Mouse (Mus musculus) limb, embryonic 10.5 days (tissue): Measurements from ENCODE around the gene Unk. TPM values are rescaled to one million over a fixed set of nuclear protein-coding genes. Genes with fewer than 3 reads are reported as not detected.
A peak's percentile ranks its signal among the peaks of the same experiment; 100 is the strongest.
"Not testable (repeated sequence)": the region's sequence is repeated elsewhere in the genome, so short reads cannot be mapped to it uniquely, and the experiment has no call there.

Experiments used
- DNase-seq: peaks from one replicate; pipeline ENCODE4 v3.0.0-alpha.2; 2017; ENCODE audit warnings: low spot score
- H3K27ac ChIP-seq: fragments of 300-500 bp; sonication (generic); 2 replicates; pipeline ENCODE4 v1.5.1; 2016; ENCODE audit warnings: mild to moderate bottlenecking
- H3K27me3 ChIP-seq: fragments of 300-500 bp; sonication (generic); 2 replicates; pipeline ENCODE4 v1.6.1; 2016; ENCODE audit warnings: low read depth, mild to moderate bottlenecking; ENCODE audit not compliant: poor library complexity, severe bottlenecking
- H3K36me3 ChIP-seq: fragments of 300-500 bp; sonication (generic); 2 replicates; pipeline ENCODE4 v1.6.1; 2016; ENCODE audit warnings: mild to moderate bottlenecking, moderate library complexity
- H3K4me1 ChIP-seq: fragments of 300-500 bp; sonication (generic); 2 replicates; pipeline ENCODE4 v1.6.1; 2016
- H3K4me3 ChIP-seq: fragments of 300-500 bp; sonication (generic); 2 replicates; pipeline ENCODE4 v1.5.1; 2016; ENCODE audit warnings: mild to moderate bottlenecking, moderate library complexity
- H3K9me3 ChIP-seq: fragments of 300-500 bp; sonication (generic); replicated peaks from 2 replicates; pipeline ENCODE4 v1.6.1; 2016; ENCODE audit warnings: mild to moderate bottlenecking
- WGBS: fragments of 180-500 bp; shearing (Covaris S2); methylation state at CpG from one replicate; pipeline ENCODE4 v1.1.7; 2016; 5-methylcytosine and 5-hydroxymethylcytosine counted together
- polyA plus RNA-seq: library from polyadenylated mRNA; unstranded; fragments of >200 nt; fragmentation: Nextera tagmentation; extraction: Ambion mirVana; gene quantifications from 2 replicates; pipeline ENCODE4 v1.2.1, GENCODE M21; 2016

The Unk gene
- polyA plus RNA-seq, 1 experiment from 2014 or later, result 53.2 TPM

DNA sequence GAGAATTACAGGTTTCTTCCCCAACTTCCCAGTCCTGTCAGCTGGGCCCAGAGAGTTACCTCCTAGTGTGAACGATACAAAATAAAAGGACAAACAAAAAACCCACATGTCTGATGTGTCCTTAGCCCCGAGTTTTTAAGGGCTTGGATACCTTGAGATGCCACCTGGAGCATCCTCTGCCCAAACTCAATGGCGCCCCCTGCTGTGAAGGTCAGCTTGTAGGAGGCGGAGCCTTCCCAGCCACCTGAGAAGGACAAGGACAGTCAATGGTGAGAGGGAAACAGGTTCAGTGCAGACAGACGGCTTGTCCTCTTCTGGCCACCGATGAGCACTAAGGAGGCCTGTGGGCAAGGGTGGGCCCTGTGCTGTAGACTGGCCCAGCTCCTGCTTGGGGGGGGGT, 51.0 kb downstream of the Unk start:
- Histone ChIP-seq H3K9me3 (no peaks in the 10 kb centered on the region), H3K4me1 (peaks cover 49% of the 10 kb centered on the region), H3K4me3 (no peak overlapping the region), H3K27me3 (no peaks in the 10 kb centered on the region), H3K27ac (no peak overlapping the region), H3K36me3 (peaks cover 60% of the 10 kb centered on the region)
- DNase-seq, result no peak
- WGBS, result 73% methylated on average over 6 of the region's 6 CpGs

DNA sequence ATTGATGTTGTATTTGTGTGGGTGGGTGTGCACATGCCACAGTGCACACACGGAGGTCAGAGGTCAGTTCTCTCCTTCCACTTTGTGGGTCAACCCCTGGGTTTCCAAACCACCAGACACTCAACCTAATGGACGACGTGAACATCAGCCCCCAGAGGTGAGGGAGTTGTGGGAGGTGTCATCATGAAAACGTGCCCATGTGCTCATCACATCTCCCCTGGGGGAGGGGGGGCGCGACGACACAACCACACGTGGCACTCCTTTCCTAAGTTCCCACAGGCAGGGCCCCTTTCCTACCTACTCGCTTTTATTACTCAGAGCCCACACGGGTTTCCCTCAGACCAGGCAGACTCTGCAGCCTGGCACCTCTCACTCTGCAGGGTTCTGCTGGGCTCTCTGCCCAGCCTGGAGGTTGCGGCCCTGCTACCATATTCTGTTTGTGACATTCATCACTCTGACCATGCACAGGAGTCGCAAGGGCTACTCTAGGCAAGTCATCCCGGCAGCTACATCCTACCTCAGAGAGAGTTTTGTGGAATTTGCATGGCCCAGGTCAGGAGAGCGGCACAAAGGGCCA, 53.1 kb downstream of the Unk start:
- Histone ChIP-seq H3K27me3 (no peaks in the 10 kb centered on the region), H3K4me3 (no peak overlapping the region), H3K4me1 (peaks cover 41% of the 10 kb centered on the region), H3K36me3 (peaks cover 60% of the 10 kb centered on the region), H3K9me3 (no peaks in the 10 kb centered on the region), H3K27ac (no peak overlapping the region)
- no peak for DNase-seq
- WGBS, result 93% methylated on average over 14 of the region's 14 CpGs

DNA sequence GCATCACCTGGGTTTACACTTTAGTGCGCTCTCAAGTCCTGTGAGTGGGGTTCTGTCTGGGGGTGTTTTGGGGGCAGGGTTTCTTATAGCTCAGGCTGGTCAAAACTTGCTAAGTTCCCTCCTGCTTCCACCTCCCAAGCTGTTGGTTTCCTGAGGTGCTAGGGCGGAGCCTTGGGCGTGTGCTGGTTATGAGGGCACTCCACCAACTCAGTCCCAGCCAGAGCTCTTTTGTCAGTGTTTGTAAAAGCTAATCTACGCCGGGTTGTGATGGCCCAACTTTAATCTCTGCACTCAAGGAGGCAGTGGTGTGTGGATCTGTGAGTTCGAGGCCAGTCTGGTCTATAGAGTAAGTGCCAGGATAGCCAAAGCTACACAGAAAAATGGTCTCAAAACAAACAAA, 54.0 kb downstream of the Unk start:
- Histone ChIP-seq H3K4me1 (peaks cover 36% of the 10 kb centered on the region), H3K4me3 (no peak overlapping the region), H3K27me3 (no peaks in the 10 kb centered on the region), H3K36me3 (peaks cover 55% of the 10 kb centered on the region), H3K27ac (no peak overlapping the region), H3K9me3 (no peaks in the 10 kb centered on the region)
- 91% methylated on average over 6 of the region's 6 CpGs for WGBS
- DNase-seq, result no peak

DNA sequence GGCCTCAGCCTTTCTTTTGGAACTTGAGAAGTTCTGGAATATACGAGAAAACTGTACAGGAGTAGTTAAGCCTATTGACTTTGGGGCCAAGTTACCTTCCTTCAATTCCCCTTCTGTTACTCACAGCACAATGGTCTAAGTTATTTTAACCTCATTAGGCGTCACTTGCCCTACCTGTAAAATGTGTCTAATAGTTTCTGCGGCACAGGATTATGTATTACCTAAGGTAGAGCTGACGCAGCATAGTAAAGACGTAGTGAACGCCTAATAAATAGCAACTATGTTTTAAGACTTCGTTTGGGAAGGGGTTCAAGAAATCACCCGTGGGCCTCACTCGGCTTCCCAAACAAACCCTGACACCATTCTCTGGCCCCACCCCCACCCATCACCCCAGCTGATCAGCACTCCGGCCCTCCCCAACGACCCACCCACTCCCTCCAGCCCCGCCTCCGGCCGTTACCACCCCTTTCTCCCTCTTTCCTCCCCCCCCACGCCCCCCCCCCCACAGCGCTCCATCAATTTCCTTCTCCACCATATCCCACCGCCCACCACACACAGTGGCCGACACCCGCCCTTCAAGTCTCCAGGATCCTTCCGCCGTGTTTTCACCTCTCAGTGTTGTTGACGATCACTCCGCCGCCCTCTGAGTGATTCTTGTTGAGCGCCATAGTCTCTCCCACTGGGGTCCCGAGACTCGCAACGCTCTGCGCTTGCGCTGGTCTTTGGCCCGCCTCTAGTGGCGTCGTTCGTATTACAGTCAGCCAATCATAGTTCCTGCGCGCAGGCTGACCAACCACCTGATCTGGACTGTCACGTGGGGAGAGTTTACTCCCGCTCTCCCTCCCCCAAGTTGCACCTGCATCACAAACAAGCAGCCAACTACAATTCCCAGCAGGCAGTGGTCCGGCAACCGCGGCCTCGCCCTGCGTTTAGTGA, 56.4 kb downstream of the Unk start, which contains the start of gene Wbp2:
TSS of gene Wbp2 (minus strand) at position 738 of the 936 bp plus-strand sequence.
- peak; percentile 97 for DNase-seq
- H3K4me3 ChIP-seq, result peak within 1 kb of the TSS; percentile 66
- 6% methylated on average over 41 of the region's 43 CpGs for WGBS
- H3K4me1 ChIP-seq, result peaks cover 26% of the 10 kb centered on the region
- peaks cover 31% of the 10 kb centered on the region for H3K36me3 ChIP-seq
- no peaks in the 10 kb centered on the region for H3K9me3 ChIP-seq
- no peaks in the 10 kb centered on the region for H3K27me3 ChIP-seq
- peak within 1 kb of the TSS; percentile 88 for H3K27ac ChIP-seq

DNA sequence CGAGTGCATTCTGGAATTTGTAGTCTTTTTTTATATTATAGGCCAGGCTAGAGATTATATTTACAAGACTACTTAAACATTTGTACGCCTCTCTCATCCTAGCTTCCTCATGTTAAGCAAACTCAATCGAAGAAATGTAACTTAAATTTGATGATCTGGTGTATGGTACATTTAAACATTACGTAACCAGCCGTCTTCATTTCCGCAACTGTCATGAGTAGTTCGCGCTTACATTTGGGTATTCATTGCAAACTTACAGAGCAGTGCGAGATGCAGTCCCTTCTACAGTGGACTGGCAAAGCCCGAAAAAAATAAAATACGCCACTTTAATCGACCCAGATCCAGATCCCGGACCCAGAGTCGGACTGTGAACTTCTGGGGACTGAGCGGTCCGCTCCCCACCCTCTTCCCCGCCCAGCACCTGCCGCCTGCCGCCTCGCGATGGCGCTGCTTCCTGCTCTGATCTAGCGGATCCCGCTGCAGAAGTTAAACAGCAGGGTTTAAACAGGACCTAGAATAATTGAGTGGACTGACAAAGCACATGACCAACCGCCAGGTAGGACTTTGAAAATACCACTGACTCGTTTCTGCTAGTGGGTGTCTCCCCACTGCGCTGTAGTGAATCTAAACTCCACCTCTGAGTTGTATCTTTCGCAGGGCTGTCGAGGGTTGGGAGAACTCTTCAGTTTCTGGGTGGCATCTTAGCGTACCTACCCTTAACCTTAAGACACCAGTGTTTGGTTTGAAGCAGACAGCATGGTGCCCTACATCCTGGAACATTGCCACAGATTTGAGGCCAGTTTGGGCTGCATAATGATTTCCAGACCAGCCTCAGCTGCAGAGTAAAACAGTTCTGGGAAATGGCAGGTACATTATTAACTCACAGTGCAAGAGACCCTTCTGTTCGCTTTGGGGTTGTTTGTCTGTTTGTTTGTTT, 57.3 kb downstream of the Unk start:
- Histone ChIP-seq H3K4me1 (peaks cover 26% of the 10 kb centered on the region), H3K27me3 (no peaks in the 10 kb centered on the region), H3K4me3 (peak overlapping the region; percentile 66), H3K9me3 (no peaks in the 10 kb centered on the region), H3K27ac (peak overlapping the region; percentile 88), H3K36me3 (peaks cover 22% of the 10 kb centered on the region)
- 5% methylated on average over 31 of the region's 31 CpGs for WGBS
- DNase-seq, result peak; percentile 91

DNA sequence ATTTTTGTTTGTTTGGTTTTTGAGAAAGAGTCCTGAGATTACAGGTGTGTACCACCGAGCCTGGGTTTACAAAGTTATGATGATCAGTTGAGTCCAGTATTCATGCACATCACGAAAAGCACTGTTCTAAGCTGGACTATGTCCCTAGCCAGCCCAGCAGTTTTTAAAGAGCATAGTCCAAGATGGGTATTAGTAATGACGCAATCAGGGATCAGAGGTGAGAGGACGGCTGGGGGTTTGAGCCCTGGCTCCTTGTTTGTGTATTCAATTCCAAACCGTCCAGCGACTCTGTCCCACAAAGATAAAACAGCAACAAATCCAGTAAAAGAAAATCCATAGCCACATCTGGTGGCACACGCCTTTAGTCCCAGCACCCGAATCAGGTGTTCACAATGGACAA, 58.1 kb downstream of the Unk start:
- Histone ChIP-seq H3K27me3 (no peaks in the 10 kb centered on the region), H3K36me3 (peaks cover 16% of the 10 kb centered on the region), H3K27ac (0 out of 2 replicates have a peak overlapping the region, but pooled peaks have one; percentile 88), H3K4me1 (peaks cover 26% of the 10 kb centered on the region), H3K4me3 (no peak overlapping the region), H3K9me3 (no peaks in the 10 kb centered on the region)
- DNase-seq, result no peak
- WGBS, result 90% methylated on average over 8 of the region's 8 CpGs

DNA sequence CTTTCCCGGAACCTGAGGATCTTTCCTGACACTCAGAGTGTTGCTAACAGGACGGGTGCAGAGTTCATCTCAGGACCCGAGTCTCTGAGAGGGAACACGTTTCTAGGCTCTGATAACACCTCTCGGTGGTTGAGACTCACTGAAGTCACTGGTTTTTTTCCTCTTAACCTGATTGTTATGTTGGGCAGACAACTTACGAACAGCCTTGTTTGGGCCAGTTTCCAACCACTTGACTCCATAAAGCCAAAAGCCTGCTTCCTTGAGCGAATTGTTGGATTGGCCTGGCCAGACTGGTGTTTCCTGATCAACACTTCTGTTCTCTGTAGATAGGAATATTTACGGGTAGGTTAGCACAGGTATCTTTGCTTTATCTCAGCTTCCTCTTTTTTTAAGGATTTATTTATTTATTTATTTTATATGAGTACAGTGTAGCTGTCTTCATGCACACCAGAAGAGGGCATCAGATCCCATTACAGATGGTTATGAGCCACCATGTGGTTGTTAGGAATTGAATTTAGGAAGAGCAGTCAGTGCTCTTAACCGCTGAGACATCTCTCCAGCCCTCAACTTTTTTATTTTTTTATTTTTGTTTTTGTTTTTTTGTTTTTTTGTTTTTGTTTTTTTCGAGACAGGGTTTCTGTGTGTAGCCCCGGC, 58.7 kb downstream of the Unk start:
- Histone ChIP-seq H3K27me3 (no peaks in the 10 kb centered on the region), H3K4me3 (no peak overlapping the region), H3K9me3 (no peaks in the 10 kb centered on the region), H3K4me1 (peaks cover 26% of the 10 kb centered on the region), H3K27ac (no peak overlapping the region), H3K36me3 (peaks cover 9% of the 10 kb centered on the region)
- WGBS, result 84% methylated on average over 11 of the region's 11 CpGs
- DNase-seq, result no peak

DNA sequence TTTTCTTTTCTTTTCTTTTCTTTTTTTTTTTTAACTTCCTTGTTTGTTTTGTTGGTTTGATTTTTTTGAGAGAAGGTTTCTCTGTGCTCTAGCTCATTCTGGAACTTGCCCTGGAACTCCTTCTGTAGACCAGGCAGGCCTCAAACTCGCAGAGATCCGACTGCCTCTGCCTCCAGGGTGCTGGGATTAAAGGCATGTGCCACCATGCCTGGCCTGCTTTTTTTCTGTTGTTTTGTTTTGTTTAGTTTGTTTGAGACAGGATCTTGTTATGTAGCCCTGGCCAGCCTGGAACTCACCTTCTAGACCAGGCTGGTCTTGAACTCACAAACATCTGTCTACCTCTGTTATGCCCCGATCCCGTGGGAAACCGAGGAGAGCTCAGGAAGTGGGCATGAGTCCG, 59.4 kb downstream of the Unk start:
- H3K27me3 ChIP-seq, result no peaks in the 10 kb centered on the region
- H3K4me1 ChIP-seq, result peaks cover 26% of the 10 kb centered on the region
- no peak overlapping the region for H3K27ac ChIP-seq
- H3K36me3 ChIP-seq, result peaks cover 5% of the 10 kb centered on the region; the same call in 1 of the 2 replicates
- DNase-seq, result no peak
- no peak overlapping the region for H3K4me3 ChIP-seq
- no peaks in the 10 kb centered on the region for H3K9me3 ChIP-seq
- 94% methylated on average over 6 of the region's 6 CpGs for WGBS

DNA sequence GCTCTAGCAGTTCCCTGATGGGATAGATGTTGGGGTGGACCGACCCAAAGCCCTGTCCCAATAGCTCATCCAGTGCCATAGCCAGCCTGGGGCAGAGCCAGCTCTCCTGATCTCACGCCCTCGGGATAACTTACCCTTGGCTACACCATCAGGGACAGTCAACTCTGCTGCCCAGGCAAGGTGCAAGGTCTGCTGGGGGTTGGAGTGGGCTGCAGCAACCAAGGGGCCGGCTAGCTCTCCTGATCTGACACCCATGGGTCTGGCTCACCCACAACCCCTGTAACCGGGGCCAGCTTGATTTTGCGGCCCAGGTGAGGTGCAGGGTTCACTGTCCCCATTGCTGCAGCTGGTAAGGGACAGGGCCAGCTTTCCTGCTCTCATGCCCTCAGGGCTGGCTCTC, 61.5 kb downstream of the Unk start:
- 87% methylated on average over 6 of the region's 6 CpGs for WGBS
- Histone ChIP-seq H3K4me3 (no peak overlapping the region), H3K9me3 (no peaks in the 10 kb centered on the region), H3K27ac (no peak overlapping the region), H3K4me1 (peaks cover 13% of the 10 kb centered on the region), H3K36me3 (no peaks in the 10 kb centered on the region), H3K27me3 (no peaks in the 10 kb centered on the region)
- no peak for DNase-seq

DNA sequence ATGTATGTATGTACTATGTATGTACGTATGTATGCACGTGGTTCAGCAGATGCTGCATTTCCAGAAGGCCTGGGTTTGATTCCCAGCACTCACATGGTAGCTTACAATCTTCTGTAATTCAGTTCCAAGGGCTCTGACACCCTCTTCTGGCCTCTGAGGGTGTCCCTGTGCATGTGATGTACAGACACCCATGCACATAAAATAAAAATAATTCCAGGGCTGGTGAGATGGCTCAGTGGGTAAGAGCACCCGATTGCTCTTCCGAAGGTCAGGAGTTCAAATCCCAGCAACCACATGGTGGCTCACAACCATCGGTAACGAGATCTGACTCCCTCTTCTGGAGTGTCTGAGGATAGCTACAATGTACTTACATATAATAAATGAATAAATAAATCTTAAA, 62.8 kb downstream of the Unk start:
- not testable (repeated sequence) for H3K27me3 ChIP-seq, H3K36me3 ChIP-seq, DNase-seq, H3K4me3 ChIP-seq, H3K27ac ChIP-seq, H3K9me3 ChIP-seq, H3K4me1 ChIP-seq
- 89% methylated on average over 6 of the region's 6 CpGs for WGBS

DNA sequence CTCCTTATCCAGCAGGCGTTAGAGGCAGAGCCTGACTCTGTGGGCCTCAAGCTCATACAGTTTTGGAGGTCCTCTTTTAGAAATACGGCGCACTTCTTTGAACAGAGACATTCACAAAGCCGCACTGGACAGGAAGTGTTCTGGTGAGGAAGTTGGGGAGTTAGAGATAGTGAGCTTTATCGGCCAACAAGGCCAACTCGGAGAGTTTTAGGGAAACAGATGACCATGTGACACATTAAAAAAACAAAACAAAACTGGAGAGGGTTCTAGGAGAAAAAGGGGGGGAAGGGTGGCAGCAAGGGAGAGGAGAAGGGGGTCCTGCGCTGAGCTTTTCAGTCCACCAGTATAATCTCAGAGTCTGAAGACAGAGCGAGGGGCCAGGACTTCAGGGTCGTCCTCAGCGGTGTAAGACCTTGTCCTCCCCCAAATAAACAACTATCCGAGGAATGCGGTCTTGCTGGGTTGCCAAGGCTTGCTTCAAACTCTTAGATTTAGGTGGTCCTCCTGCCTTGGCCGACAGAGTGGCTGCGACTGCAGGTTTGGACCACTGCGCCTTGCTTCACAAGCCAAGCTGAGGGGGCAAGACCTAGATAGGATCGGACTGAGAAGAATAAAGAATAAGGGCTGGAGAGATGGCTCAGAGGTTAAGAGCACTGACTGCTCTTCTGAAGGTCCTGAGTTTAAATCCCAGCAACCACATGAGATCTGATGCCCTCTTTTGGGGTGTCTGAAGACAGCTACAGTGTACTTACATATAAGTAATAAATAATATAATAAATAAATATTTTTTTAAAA, 63.8 kb downstream of the Unk start:
- Histone ChIP-seq H3K4me3 (no peak overlapping the region), H3K27me3 (no peaks in the 10 kb centered on the region), H3K36me3 (no peaks in the 10 kb centered on the region), H3K27ac (0 out of 2 replicates have a peak overlapping the region, but pooled peaks have one; percentile 50), H3K4me1 (peaks cover 5% of the 10 kb centered on the region; the same call in 1 of the 2 replicates), H3K9me3 (no peaks in the 10 kb centered on the region)
- DNase-seq, result no peak
- WGBS, result 66% methylated on average over 16 of the region's 16 CpGs
